Mouse (Mus musculus) liver, embryonic 14.5 days (tissue): ENCODE measurements at regions not wholly inside any gene's neighbourhood (a gene's known extent, or its start where the extent isn't known, plus 50 kb on each side); places are given as distances from the start of the nearest gene placed in this dataset.

Experiments
- CTCF ChIP-seq: IDR thresholded peaks from 2 replicates; pipeline ENCODE4 v1.5.1; 2016; ENCODE audit warnings: antibody characterized with exemption, low read depth, control low read depth
- EP300 ChIP-seq: IDR thresholded peaks from 2 replicates; pipeline ENCODE4 v1.6.1; 2016; ENCODE audit warnings: antibody characterized with exemption, low read depth

DNA sequence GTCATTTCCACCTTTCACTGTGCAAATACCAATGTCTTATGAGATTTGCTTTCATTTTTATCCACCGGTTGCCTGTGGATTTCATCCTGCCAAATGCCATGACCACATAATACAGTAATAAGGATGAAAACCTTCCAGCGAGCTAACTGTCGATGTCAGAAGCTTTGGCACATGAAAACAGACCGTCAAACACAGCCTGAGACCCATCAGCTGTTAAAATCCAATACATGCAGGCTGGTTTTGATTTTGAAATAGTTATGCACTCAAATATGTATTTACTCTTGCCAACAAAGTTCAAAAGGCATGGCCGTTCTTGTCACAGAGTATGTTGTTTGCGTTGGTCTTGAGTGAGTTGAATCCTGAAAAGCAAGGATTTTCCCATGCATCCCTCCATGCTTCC, 415.6 kb upstream of the Slc35b3 start:
- TF ChIP-seq CTCF (no peak), EP300 (no peak)
